Mouse (Mus musculus) hindbrain, embryonic 16.5 days (tissue): ENCODE measurements around the gene Apoc1. TPM values are rescaled to one million over a fixed set of nuclear protein-coding genes. Genes with fewer than 3 reads are reported as not detected.

Source experiments
- ATAC-seq: fragments of 200-750 bp; cut with Nextera tagmentation; 2 replicates; pipeline ENCODE4 v1.8.0; 2017; ENCODE audit warnings: moderate TSS enrichment, moderate library complexity
- H3K27ac ChIP-seq: fragments of 300-500 bp; sonication (generic); 2 replicates; pipeline ENCODE4 v1.5.1; 2014; ENCODE audit warnings: low read depth, mild to moderate bottlenecking, control low read depth, low read length, moderate library complexity
- H3K27me3 ChIP-seq: fragments of 300-500 bp; sonication (generic); replicated peaks from 2 replicates; pipeline ENCODE4 v1.6.1; 2014; ENCODE audit warnings: low read length; ENCODE audit not compliant: control insufficient read depth, insufficient read depth
- H3K36me3 ChIP-seq: fragments of 300-500 bp; sonication (generic); 2 replicates; pipeline ENCODE4 v1.6.1; 2014; ENCODE audit warnings: mild to moderate bottlenecking, low read length, moderate library complexity, mixed read lengths; ENCODE audit not compliant: control insufficient read depth, insufficient read depth
- H3K4me1 ChIP-seq: fragments of 300-500 bp; sonication (generic); 2 replicates; pipeline ENCODE4 v1.6.1; 2014; ENCODE audit warnings: low read depth, low read length; ENCODE audit not compliant: control insufficient read depth, insufficient read depth
- H3K4me2 ChIP-seq: fragments of 300-500 bp; sonication (generic); 2 replicates; pipeline ENCODE4 v1.6.1; 2014; ENCODE audit warnings: mild to moderate bottlenecking, low read length, control low read depth, moderate library complexity
- H3K4me3 ChIP-seq: fragments of 300-500 bp; sonication (generic); 2 replicates; pipeline ENCODE4 v1.5.1; 2014; ENCODE audit warnings: mild to moderate bottlenecking, low read length, control low read depth, moderate library complexity
- H3K9ac ChIP-seq: fragments of 300-500 bp; sonication (generic); 2 replicates; pipeline ENCODE4 v1.6.1; 2014; ENCODE audit warnings: low read depth, mild to moderate bottlenecking, control low read depth, low read length, moderate library complexity
- H3K9me3 ChIP-seq: fragments of 300-500 bp; sonication (generic); 2 replicates; pipeline ENCODE4 v1.6.1; 2014; ENCODE audit warnings: mild to moderate bottlenecking, low read length, moderate library complexity; ENCODE audit not compliant: control insufficient read depth
- WGBS: fragments of 180-500 bp; shearing (Covaris S2); extraction: QIAGEN DNeasy Blood & Tissue Kit; methylation state at CpG from one replicate; pipeline ENCODE4 v1.1.7; 2014; 5-methylcytosine and 5-hydroxymethylcytosine counted together
- polyA plus RNA-seq: library from polyadenylated mRNA; unstranded; fragments of >200 nt; fragmentation: Nextera tagmentation; extraction: Ambion mirVana; gene quantifications from 2 replicates; pipeline ENCODE4 v1.2.1, GENCODE M21; 2015

The Apoc1 gene
- polyA plus RNA-seq, 1 experiment from 2014 or later = 3.1 TPM

DNA sequence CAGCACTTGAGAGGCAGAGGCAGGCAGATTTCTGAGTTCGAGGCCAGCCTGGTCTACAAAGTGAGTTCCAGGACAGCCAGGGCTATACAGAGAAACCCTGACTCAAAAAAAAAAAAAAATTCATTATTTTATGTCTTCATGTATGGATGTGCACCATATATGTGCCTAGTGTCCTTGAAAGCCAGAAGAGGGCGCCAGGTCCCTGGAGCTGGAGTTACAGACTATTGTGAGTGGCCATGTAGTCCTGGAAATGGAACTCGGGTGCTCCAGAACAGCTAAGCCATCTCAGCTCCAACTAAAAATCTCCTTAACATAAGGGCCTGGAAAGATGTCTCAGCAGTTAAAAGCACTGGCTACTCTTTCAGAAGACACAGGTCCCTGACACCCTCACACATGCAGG, 25.7 kb downstream of the Apoc1 start:
- no peaks in the 10 kb centered on the region for H3K9me3 ChIP-seq
- no peaks in the 10 kb centered on the region for H3K27me3 ChIP-seq
- no peaks in the 10 kb centered on the region for H3K36me3 ChIP-seq
- ATAC-seq = no peak
- H3K4me2 ChIP-seq = no peak overlapping the region
- no peak overlapping the region for H3K4me3 ChIP-seq
- peaks cover 19% of the 10 kb centered on the region for H3K4me1 ChIP-seq
- no peak overlapping the region for H3K9ac ChIP-seq
- H3K27ac ChIP-seq = no peak overlapping the region
- WGBS = 65% methylated on average over 3 of the region's 3 CpGs

DNA sequence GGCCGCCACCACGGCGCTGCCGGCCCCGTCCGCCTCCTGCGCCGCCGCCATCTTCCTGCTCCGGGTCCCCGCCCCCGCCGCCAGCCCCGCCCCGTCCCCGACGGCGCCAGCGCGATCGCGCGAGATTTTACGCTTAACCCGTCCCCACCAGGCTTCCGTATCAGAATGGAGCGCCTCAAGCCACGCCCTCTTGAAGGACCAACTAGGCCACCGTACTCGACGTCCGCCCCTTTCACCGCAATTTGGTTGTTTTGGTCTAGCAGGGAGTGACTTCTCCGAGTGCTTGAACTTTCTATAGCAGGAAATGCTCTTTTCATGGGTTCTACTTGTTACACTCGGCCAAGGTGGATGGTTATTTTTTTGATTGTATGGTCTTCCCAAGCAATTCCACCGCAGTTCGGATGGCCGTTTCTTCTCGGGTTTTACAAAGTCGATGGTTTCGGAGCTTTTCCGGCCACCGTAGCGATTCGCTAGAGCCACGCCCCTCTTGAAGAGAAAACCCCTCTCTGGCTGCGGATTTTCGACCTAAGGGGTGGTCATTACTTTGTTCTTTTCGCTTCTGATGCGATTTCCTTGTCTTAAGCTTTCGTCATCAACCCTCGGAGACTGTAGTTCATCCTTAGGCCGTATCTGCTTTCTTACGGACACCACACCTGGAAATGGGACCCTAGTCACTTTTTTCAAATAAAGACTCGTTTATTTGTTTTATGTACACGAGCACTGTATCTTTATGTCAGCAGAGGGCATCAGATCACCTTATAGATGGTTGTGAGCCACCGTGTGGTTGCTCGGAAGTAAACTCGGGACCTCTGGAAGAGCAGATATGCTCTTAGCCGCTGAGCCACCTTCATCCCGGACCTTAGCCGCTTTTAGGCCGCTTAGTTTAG, 27.3 kb downstream of the Apoc1 start, which contains the start of gene Clptm1:
TSS of gene Clptm1 (minus strand) at position 79 of the 887 bp plus-strand sequence.
- H3K9me3 ChIP-seq = no peaks in the 10 kb centered on the region
- H3K9ac ChIP-seq = peak within 1 kb of the TSS; percentile 96
- peak within 1 kb of the TSS; percentile 88 for H3K27ac ChIP-seq
- H3K4me3 ChIP-seq = peak within 1 kb of the TSS; percentile 95
- peak within 1 kb of the TSS; percentile 86 for H3K4me2 ChIP-seq
- H3K4me1 ChIP-seq = peaks cover 19% of the 10 kb centered on the region
- WGBS = under 1% methylated on average over 63 of the region's 63 CpGs
- no peaks in the 10 kb centered on the region for H3K27me3 ChIP-seq
- no peaks in the 10 kb centered on the region for H3K36me3 ChIP-seq
- peak; percentile 81 for ATAC-seq

DNA sequence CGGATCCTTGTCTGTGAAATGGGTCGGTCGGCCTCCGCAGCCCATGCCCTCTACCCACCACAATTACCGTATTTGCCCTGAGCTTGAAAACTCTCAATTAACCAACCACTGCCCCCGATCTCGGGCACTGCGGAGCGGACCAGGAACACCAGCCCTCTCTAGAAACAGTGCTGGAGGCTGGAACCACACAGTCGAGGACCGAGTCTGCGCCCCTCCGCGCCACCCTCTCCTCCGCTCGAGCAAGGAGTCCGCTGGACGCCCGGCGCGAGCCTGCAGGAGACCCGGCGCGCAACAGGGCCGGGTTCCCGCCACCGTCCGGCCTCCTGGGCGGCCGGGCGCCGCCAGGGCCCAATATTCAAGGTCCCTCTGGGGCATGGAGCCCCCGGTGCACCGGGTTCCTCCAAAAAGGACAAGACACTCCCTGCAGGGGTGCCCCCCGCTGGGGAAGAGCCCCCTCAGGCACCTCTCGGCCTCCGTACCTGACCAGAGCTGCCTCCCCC, 28.0 kb downstream of the Apoc1 start:
- H3K4me3 ChIP-seq = peak overlapping the region; percentile 95
- H3K27ac ChIP-seq = peak overlapping the region; percentile 72
- H3K36me3 ChIP-seq = no peaks in the 10 kb centered on the region
- peak overlapping the region; percentile 96 for H3K9ac ChIP-seq
- peak overlapping the region; percentile 86 for H3K4me2 ChIP-seq
- peaks cover 19% of the 10 kb centered on the region for H3K4me1 ChIP-seq
- under 1% methylated on average over 33 of the region's 37 CpGs for WGBS
- ATAC-seq = peak; percentile 53
- no peaks in the 10 kb centered on the region for H3K9me3 ChIP-seq
- H3K27me3 ChIP-seq = no peaks in the 10 kb centered on the region

DNA sequence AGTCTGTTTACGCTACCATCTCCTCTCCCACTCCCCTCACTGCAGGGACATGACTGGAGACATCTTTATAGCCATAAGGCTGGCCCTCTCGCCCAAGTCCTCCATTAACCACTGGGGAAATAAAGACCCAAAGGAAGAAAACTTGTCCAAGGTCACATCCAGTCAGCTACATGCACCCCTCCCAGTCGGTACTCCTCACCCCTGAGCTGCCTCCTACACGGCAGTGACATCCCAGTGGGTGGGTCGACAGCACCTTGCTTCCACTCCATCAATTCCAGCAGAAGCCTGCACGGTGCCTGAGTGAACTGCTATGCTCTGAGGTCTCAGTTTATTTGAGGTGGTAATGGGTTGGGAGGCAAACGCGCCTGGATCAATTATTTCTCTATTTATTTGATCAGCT, 28.5 kb downstream of the Apoc1 start:
- peak overlapping the region; percentile 96 for H3K9ac ChIP-seq
- WGBS = 15% methylated on average over 8 of the region's 8 CpGs
- H3K4me1 ChIP-seq = peaks cover 18% of the 10 kb centered on the region
- H3K27ac ChIP-seq = no peak overlapping the region
- H3K4me3 ChIP-seq = peak overlapping the region; percentile 95
- no peaks in the 10 kb centered on the region for H3K9me3 ChIP-seq
- no peaks in the 10 kb centered on the region for H3K27me3 ChIP-seq
- ATAC-seq = no peak
- no peaks in the 10 kb centered on the region for H3K36me3 ChIP-seq
- H3K4me2 ChIP-seq = peak overlapping the region; percentile 86

GRCm38 (mm10) chr7:19652614-19653013, 39.8 kb downstream of the Apoc1 start:
- H3K36me3 ChIP-seq = peaks cover 19% of the 10 kb centered on the region
- no peaks in the 10 kb centered on the region for H3K27me3 ChIP-seq

GRCm38 (mm10) chr7:19651063-19651786, 41.2 kb downstream of the Apoc1 start:
- Histone ChIP-seq H3K27me3 (no peaks in the 10 kb centered on the region), H3K27ac (no peak overlapping the region), H3K4me1 (no peaks in the 10 kb centered on the region), H3K4me3 (no peak overlapping the region), H3K4me2 (no peak overlapping the region), H3K36me3 (peaks cover 26% of the 10 kb centered on the region), H3K9me3 (no peaks in the 10 kb centered on the region), H3K9ac (no peak overlapping the region)
- ATAC-seq = no peak
- 89% methylated on average over 6 of the region's 6 CpGs for WGBS

More at GRCm38 (mm10) chr7:19652614-19653013, 39.8 kb downstream of the Apoc1 start:
- Histone ChIP-seq H3K27ac (no peak overlapping the region), H3K4me2 (no peak overlapping the region), H3K9me3 (no peaks in the 10 kb centered on the region), H3K4me3 (no peak overlapping the region), H3K4me1 (no peaks in the 10 kb centered on the region), H3K9ac (no peak overlapping the region)
- WGBS = 96% methylated on average over 2 of the region's 2 CpGs
- ATAC-seq = no peak

DNA sequence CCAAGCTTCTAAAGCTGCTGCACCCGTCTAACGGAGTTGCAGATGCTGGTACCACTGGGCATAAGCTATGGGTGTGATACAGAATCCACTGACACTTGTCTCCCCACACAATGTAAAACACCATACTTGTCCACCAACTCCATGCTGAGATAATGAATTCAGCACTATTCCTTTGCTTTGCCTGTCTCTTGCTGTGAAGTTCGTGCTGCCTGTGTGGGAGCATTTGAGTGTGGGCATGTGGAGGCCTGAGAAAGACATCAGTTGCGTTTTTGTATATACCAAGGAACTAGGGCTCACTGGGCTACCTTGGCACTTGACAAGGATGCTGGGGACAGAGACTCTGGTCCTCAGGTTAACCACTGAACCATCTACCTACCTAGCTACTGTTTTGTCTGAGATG, 51.2 kb downstream of the Apoc1 start:
- no peak for ATAC-seq
- Histone ChIP-seq H3K27ac (no peak overlapping the region), H3K4me2 (no peak overlapping the region), H3K27me3 (no peaks in the 10 kb centered on the region), H3K36me3 (peaks cover 58% of the 10 kb centered on the region), H3K4me1 (no peaks in the 10 kb centered on the region), H3K9ac (no peak overlapping the region), H3K9me3 (no peaks in the 10 kb centered on the region), H3K4me3 (no peak overlapping the region)
- 88% methylated on average over 4 of the region's 4 CpGs for WGBS
